Mouse (Mus musculus): Measurements from ENCODE around the gene Pip4k2c. TPM values are rescaled to one million over a fixed set of nuclear protein-coding genes. Genes with fewer than 3 reads are reported as not detected.
A peak's percentile ranks its signal among the peaks of the same experiment; 100 is the strongest.
"Not testable (repeated sequence)": the region's sequence is repeated elsewhere in the genome, so short reads cannot be mapped to it uniquely, and the experiment has no call there.

The Pip4k2c gene
- polyA plus RNA-seq, 1 experiment, result 22.2 TPM

DNA sequence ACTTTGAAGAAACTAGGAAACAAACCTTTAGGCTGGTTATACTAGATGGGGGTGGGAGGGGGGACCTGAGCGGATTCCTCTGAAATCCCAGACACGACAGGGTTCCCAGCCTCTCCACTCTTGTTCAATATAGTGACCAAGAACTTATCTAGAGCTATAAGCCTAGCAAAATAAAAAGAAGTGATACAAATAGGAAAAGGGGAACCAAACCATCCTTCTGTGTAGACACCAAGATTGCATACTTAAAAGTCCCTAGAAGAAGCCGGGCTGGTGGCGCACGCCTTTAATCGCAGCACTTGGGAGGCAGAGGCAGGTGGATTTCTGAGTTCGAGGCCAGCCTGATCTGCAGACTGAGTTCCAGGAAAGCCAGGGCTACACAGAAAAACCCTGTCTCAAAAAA is 58.1 kb downstream of the Pip4k2c start:
- DNase-seq (ENCODE audit: low read depth in 1 of 2, low spot score in 2 of 2), result no peak
- Histone ChIP-seq H3K36me3 (ENCODE audit: control insufficient read depth, insufficient read depth, low read length) (no peaks in the 10 kb centered on the region), H3K4me1 (ENCODE audit: control insufficient read depth, insufficient read depth, insufficient read length) (no peaks in the 10 kb centered on the region), H3K27me3 (ENCODE audit: control insufficient read depth, insufficient read depth, low read length) (no peaks in the 10 kb centered on the region), H3K4me3 (ENCODE audit: extremely low read depth, insufficient read depth, insufficient read length) (no peak overlapping the region), H3K27ac (ENCODE audit: insufficient read depth, low read length) (no peak overlapping the region)
- WGBS, result 94% methylated on average over 7 of the region's 7 CpGs
- TF ChIP-seq CTCF (IDR thresholded peaks at IDR 0.05; ENCODE audit: extremely low read depth, insufficient read depth, insufficient read length, insufficient replicate concordance) (no peak), POLR2A (IDR thresholded peaks at IDR 0.05; ENCODE audit: low read depth, low read length) (no peak)

DNA sequence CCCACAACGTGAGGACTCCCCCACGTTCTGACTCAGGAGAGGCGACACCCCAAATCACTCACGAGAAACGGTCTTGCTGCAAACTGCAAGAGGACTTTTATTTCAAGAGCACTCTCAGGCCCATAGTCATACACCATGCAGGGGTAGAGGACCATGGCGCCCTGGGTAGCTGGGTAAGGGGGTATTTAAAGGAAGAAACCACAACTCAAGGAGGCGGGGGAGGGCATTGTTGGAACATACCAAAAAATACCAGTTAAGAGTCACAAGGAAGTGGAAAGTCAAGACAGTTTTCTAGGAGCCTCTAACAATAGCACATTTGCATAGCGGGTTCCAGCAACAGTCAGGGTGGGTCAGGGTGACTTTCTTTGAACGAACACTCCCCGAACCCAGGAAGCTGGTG is 58.8 kb downstream of the Pip4k2c start:
- H3K27me3 ChIP-seq (ENCODE audit: control insufficient read depth, insufficient read depth, low read length); H3K36me3 ChIP-seq (ENCODE audit: control insufficient read depth, insufficient read depth, low read length); DNase-seq (ENCODE audit: low read depth in 1 of 2, low spot score in 2 of 2); H3K4me3 ChIP-seq (ENCODE audit: extremely low read depth, insufficient read depth, insufficient read length); H3K27ac ChIP-seq (ENCODE audit: insufficient read depth, low read length); H3K4me1 ChIP-seq (ENCODE audit: control insufficient read depth, insufficient read depth, insufficient read length): not testable (repeated sequence)
- WGBS, result 88% methylated on average over 10 of the region's 10 CpGs

DNA sequence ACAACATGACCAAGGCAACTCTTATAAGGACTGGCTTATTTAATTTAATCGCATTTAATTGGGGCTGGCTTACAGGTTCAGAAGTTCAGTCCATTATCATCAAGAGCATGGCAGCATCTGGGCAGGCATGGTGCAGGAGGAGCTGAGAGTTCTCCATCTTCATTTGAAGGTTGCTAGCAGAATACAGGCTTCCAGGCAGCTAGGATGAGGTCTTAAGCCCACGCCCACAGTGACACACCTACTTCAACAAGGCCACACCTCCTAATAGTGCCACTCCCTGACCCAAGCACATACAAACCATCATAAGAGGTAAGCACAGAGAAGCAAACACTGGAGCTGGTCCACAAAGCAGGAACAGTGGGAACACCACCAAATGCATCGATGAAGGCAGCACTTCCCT is 60.2 kb downstream of the Pip4k2c start:
- not testable (repeated sequence) for H3K36me3 ChIP-seq (ENCODE audit: control insufficient read depth, insufficient read depth, low read length); H3K27ac ChIP-seq (ENCODE audit: insufficient read depth, low read length); H3K4me1 ChIP-seq (ENCODE audit: control insufficient read depth, insufficient read depth, insufficient read length); H3K27me3 ChIP-seq (ENCODE audit: control insufficient read depth, insufficient read depth, low read length); DNase-seq (ENCODE audit: low read depth in 1 of 2, low spot score in 2 of 2); H3K4me3 ChIP-seq (ENCODE audit: extremely low read depth, insufficient read depth, insufficient read length)
- WGBS, result 86% methylated on average over 3 of the region's 3 CpGs

DNA sequence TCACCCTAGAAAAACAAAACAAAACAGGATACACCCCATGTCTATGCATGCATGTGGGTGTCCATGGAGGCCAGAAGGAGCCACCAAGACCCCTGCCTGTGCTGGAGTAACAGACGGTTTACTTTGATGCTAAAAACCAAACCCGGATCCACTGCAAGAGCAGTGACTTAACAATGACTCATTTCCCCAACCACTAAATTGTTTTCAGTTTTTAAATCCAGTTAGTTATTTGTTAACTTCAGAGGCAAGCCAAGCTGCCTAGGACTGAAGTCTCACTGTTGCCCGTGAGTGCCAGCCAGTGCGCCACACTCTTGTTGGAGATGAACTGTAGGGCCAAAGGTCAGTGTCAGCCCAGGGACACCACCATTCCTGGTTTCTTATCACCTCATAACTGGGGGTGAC is 60.9 kb downstream of the Pip4k2c start:
- TF ChIP-seq POLR2A (IDR thresholded peaks at IDR 0.05; ENCODE audit: low read depth, low read length), result no peak
- H3K36me3 ChIP-seq (ENCODE audit: control insufficient read depth, insufficient read depth, low read length), result no peaks in the 10 kb centered on the region
- 55% methylated on average over 4 of the region's 4 CpGs for WGBS
- no peaks in the 10 kb centered on the region for H3K27me3 ChIP-seq (ENCODE audit: control insufficient read depth, insufficient read depth, low read length)
- H3K27ac ChIP-seq (ENCODE audit: insufficient read depth, low read length), result peak overlapping the region; percentile 77
- no peak for DNase-seq (ENCODE audit: low read depth in 1 of 2, low spot score in 2 of 2)
- no peaks in the 10 kb centered on the region for H3K4me1 ChIP-seq (ENCODE audit: control insufficient read depth, insufficient read depth, insufficient read length)
- H3K4me3 ChIP-seq (ENCODE audit: extremely low read depth, insufficient read depth, insufficient read length), result peak overlapping the region; percentile 35; the same call in 1 of the 2 replicates

DNA sequence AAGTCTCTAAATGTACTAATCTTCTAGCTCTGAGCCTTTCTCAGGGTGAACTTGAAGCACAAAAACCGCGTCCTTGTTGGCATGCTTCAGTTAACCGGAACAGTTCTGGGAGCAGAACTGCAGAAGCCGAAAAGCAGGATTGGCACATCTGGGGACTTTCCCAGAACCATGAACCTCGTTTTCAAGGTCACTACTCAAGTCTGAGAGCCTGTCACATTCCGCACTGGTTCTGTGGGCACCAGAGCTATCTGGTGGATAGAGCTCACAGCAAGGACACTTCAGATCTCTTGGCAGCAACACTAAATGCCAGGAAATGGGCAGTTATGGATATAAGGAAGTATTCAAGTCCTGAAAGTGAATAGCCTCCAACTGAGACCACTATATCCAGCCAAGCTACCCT is 64.2 kb downstream of the Pip4k2c start:
- DNase-seq (ENCODE audit: low read depth in 1 of 2, low spot score in 2 of 2), result no peak
- Histone ChIP-seq H3K27me3 (ENCODE audit: control insufficient read depth, insufficient read depth, low read length) (no peaks in the 10 kb centered on the region), H3K4me1 (ENCODE audit: control insufficient read depth, insufficient read depth, insufficient read length) (peaks cover 5% of the 10 kb centered on the region; the same call in 1 of the 2 replicates), H3K4me3 (ENCODE audit: extremely low read depth, insufficient read depth, insufficient read length) (no peak overlapping the region), H3K27ac (ENCODE audit: insufficient read depth, low read length) (no peak overlapping the region), H3K36me3 (ENCODE audit: control insufficient read depth, insufficient read depth, low read length) (no peaks in the 10 kb centered on the region)
- no peak for TF ChIP-seq CTCF (IDR thresholded peaks at IDR 0.05; ENCODE audit: extremely low read depth, insufficient read depth, insufficient read length, insufficient replicate concordance)
- TF ChIP-seq POLR2A (IDR thresholded peaks at IDR 0.05; ENCODE audit: low read depth, low read length), result no peak
- WGBS, result 79% methylated on average over 6 of the region's 6 CpGs

Other genes with a start within 250 kb of the Pip4k2c start
- 61.4 and 67.3 TPM in 2 replicates for gene Ctdsp2, start 232.9 kb downstream of the Pip4k2c start, polyA plus RNA-seq (2012; rRNA removed)
- 0.06 and 0.09 TPM in 2 replicates for gene Avil, start 210.9 kb downstream of the Pip4k2c start, polyA plus RNA-seq (2012; rRNA removed)
- 17.1 and 26.3 TPM in 2 replicates for gene Tsfm, start 180.7 kb downstream of the Pip4k2c start, polyA plus RNA-seq (2012; rRNA removed)
- 14.6 and 14.9 TPM in 2 replicates for gene Mettl1, start 170.2 kb downstream of the Pip4k2c start, polyA plus RNA-seq (2012; rRNA removed)
- gene Eef1akmt3, start 170.1 kb downstream of the Pip4k2c start, polyA plus RNA-seq (2012; rRNA removed), result 0.35 and 0.42 TPM in 2 replicates
- gene Cyp27b1, start 163.3 kb downstream of the Pip4k2c start, polyA plus RNA-seq (2012; rRNA removed), result 0.20 and 0.26 TPM in 2 replicates
- gene March9, start 151.4 kb downstream of the Pip4k2c start, polyA plus RNA-seq (2012; rRNA removed), result 3.1 and 4.1 TPM in 2 replicates
- gene Cdk4, start 148.1 kb downstream of the Pip4k2c start, polyA plus RNA-seq (2012; rRNA removed), result 106 and 140 TPM in 2 replicates
- gene Tspan31, start 141.3 kb downstream of the Pip4k2c start, polyA plus RNA-seq (2012; rRNA removed), result 29.9 and 32.4 TPM in 2 replicates
- 45.6 and 60.9 TPM in 2 replicates for gene Agap2, start 136.3 kb downstream of the Pip4k2c start, polyA plus RNA-seq (2012; rRNA removed)
- gene Os9, start 90.5 kb downstream of the Pip4k2c start, polyA plus RNA-seq (2012; rRNA removed), result 48.7 and 57.4 TPM in 2 replicates
- gene B4galnt1, start 46.4 kb downstream of the Pip4k2c start, polyA plus RNA-seq (2012; rRNA removed), result 284 and 346 TPM in 2 replicates
- 0.94 and 1.1 TPM in 2 replicates for gene Slc26a10, start 30.9 kb downstream of the Pip4k2c start, polyA plus RNA-seq (2012; rRNA removed)
- 8.5 and 9.2 TPM in 2 replicates for gene Arhgef25, start 21.5 kb downstream of the Pip4k2c start, polyA plus RNA-seq (2012; rRNA removed)
- 67.9 and 83.7 TPM in 2 replicates for gene Dtx3, start 15.9 kb downstream of the Pip4k2c start, polyA plus RNA-seq (2012; rRNA removed)
- gene Kif5a, start 51.8 kb upstream of the Pip4k2c start, polyA plus RNA-seq (2012; rRNA removed), result 0.41 and 0.72 TPM in 2 replicates
- gene Dctn2, start 54.8 kb upstream of the Pip4k2c start, polyA plus RNA-seq (2012; rRNA removed), result 94.8 and 101 TPM in 2 replicates
- gene Mbd6, start 77.4 kb upstream of the Pip4k2c start, polyA plus RNA-seq (2012; rRNA removed), result 55.8 and 68.0 TPM in 2 replicates
- 33.2 and 40.2 TPM in 2 replicates for gene Mars, start 100.2 kb upstream of the Pip4k2c start, polyA plus RNA-seq (2012; rRNA removed)
- 72.7 and 87.2 TPM in 2 replicates for gene Arhgap9, start 110.4 kb upstream of the Pip4k2c start, polyA plus RNA-seq (2012; rRNA removed)
- gene Gli1, start 130.4 kb upstream of the Pip4k2c start, polyA plus RNA-seq (2012; rRNA removed), result 0.42 and 0.74 TPM in 2 replicates
- gene Inhbe, start 142.8 kb upstream of the Pip4k2c start, polyA plus RNA-seq (2012; rRNA removed), result not detected in 2 replicates
- gene Inhbc, start 158.8 kb upstream of the Pip4k2c start, polyA plus RNA-seq (2012; rRNA removed), result not detected in 2 replicates
- gene R3hdm2, start 168.7 kb upstream of the Pip4k2c start, polyA plus RNA-seq (2012; rRNA removed), result 67.2 and 67.6 TPM in 2 replicates